Mouse (Mus musculus) CH12.LX (cell line): ENCODE measurements around the gene Akt2. TPM values are rescaled to one million over a fixed set of nuclear protein-coding genes. Genes with fewer than 3 reads are reported as not detected.
A peak's percentile ranks its signal among the peaks of the same experiment; 100 is the strongest.

Source experiments
- DNase-seq: peaks from one replicate; pipeline ENCODE4 v3.0.0-alpha.2; 2013; ENCODE audit errors: extremely low read depth
- H3K27ac ChIP-seq: 2 replicates; pipeline ENCODE4 v1.5.1; 2012; ENCODE audit warnings: low read depth, mild to moderate bottlenecking, control low read depth, moderate library complexity; ENCODE audit not compliant: insufficient read depth
- H3K27me3 ChIP-seq: replicated peaks from 2 replicates; pipeline ENCODE3; 2012; ENCODE audit warnings: inconsistent platforms
- H3K36me3 ChIP-seq, 2 experiments: replicated peaks in 1 of 2; 2 replicates each; pipeline versions ENCODE3 to v1.6.1; 2012; ENCODE audit warnings: inconsistent platforms in 1 of 2, low read length in 1 of 2, mild to moderate bottlenecking in 1 of 2, mixed read lengths in 1 of 2, moderate library complexity in 1 of 2; ENCODE audit not compliant: control insufficient read depth in 1 of 2, insufficient read depth in 1 of 2
- H3K4me1 ChIP-seq, 2 experiments: 2 replicates each; pipeline ENCODE4 v1.6.1; 2012; ENCODE audit warnings: inconsistent platforms in 1 of 2, moderate library complexity in 1 of 2; ENCODE audit not compliant: insufficient read depth in 2 of 2, control insufficient read depth in 1 of 2
- H3K4me2 ChIP-seq: 2 replicates; pipeline ENCODE4 v1.6.1; 2012; ENCODE audit warnings: low read depth, mild to moderate bottlenecking, control low read depth; ENCODE audit not compliant: poor library complexity, insufficient read depth, severe bottlenecking
- H3K4me3 ChIP-seq, 3 experiments: fragments of 150-350 bp in 1 of 3; sonication (generic) in 1 of 3; replicated peaks in 1 of 3; 2 replicates each; pipeline versions ENCODE3 to v1.5.1; 2011 to 2012; ENCODE audit warnings: low read depth in 2 of 3, low read length in 2 of 3, mild to moderate bottlenecking in 2 of 3, moderate library complexity in 2 of 3, control low read depth in 1 of 3, improper control_type of control experiment in 1 of 3, inconsistent platforms in 1 of 3, mixed read lengths in 1 of 3; ENCODE audit not compliant: poor library complexity in 1 of 3
- H3K79me2 ChIP-seq: replicated peaks from 2 replicates; pipeline ENCODE4 v1.6.1; 2012; ENCODE audit warnings: mild to moderate bottlenecking, moderate library complexity; ENCODE audit not compliant: control insufficient read depth, poor library complexity, insufficient read depth, severe bottlenecking; ENCODE audit errors: extremely low read depth
- H3K9ac ChIP-seq: 2 replicates; pipeline ENCODE4 v1.6.1; 2012; ENCODE audit warnings: low read depth, mild to moderate bottlenecking, control low read depth, moderate library complexity; ENCODE audit not compliant: insufficient read depth
- H3K9me3 ChIP-seq: replicated peaks from 2 replicates; pipeline ENCODE3; 2012; ENCODE audit warnings: low read length, inconsistent platforms, mixed read lengths
- BHLHE40 ChIP-seq: IDR thresholded peaks from 2 replicates; pipeline ENCODE4 v1.6.1; 2011; ENCODE audit warnings: mild to moderate bottlenecking, low read depth, low read length, improper control_type of control experiment
- CHD1 ChIP-seq: IDR thresholded peaks from 2 replicates; pipeline ENCODE4 v1.6.1; 2012; ENCODE audit warnings: low read depth, low read length, improper control_type of control experiment, inconsistent platforms
- CHD2 ChIP-seq: IDR thresholded peaks from 2 replicates; pipeline ENCODE4 v1.6.1; 2011; ENCODE audit warnings: low read length, improper control_type of control experiment
- CTCF ChIP-seq, 2 experiments: IDR thresholded peaks in 1 of 2; conservative IDR thresholded peaks in 1 of 2; 2 replicates each; pipeline ENCODE4 v1.5.1; 2011 to 2012; ENCODE audit warnings: low read depth in 2 of 2, low read length in 2 of 2, improper control_type of control experiment in 1 of 2, inconsistent platforms in 1 of 2, mild to moderate bottlenecking in 1 of 2, moderate library complexity in 1 of 2
- E2F4 ChIP-seq: IDR thresholded peaks from 2 replicates; pipeline ENCODE4 v1.6.1; 2011; ENCODE audit warnings: low read depth, low read length, improper control_type of control experiment; ENCODE audit not compliant: insufficient replicate concordance
- ELF1 ChIP-seq: IDR thresholded peaks from 2 replicates; pipeline ENCODE4 v1.6.1; 2014; ENCODE audit warnings: low read depth, mild to moderate bottlenecking, inconsistent platforms, low read length, improper control_type of control experiment
- ETS1 ChIP-seq: conservative IDR thresholded peaks from 2 replicates; pipeline ENCODE4 v1.6.1; 2012; ENCODE audit warnings: low read depth, mild to moderate bottlenecking, inconsistent platforms, low read length, improper control_type of control experiment, moderate library complexity
- HCFC1 ChIP-seq: IDR thresholded peaks from 2 replicates; pipeline ENCODE4 v1.6.1; 2012; ENCODE audit warnings: low read depth, mild to moderate bottlenecking, inconsistent platforms, low read length, improper control_type of control experiment
- IRF4 ChIP-seq: IDR thresholded peaks from 2 replicates; pipeline ENCODE4 v1.6.1; 2014; ENCODE audit warnings: low read depth, mild to moderate bottlenecking, inconsistent platforms, low read length, improper control_type of control experiment
- JUN ChIP-seq: IDR thresholded peaks from 2 replicates; pipeline ENCODE4 v1.6.1; 2011; ENCODE audit warnings: low read depth, mild to moderate bottlenecking, low read length, improper control_type of control experiment, moderate library complexity; ENCODE audit not compliant: insufficient read depth
- JUND ChIP-seq: conservative IDR thresholded peaks from 2 replicates; pipeline ENCODE4 v1.6.1; 2011; ENCODE audit warnings: low read depth, low read length, improper control_type of control experiment
- KAT2A ChIP-seq: IDR thresholded peaks from 2 replicates; pipeline ENCODE4 v1.6.1; 2012; ENCODE audit warnings: low read length, improper control_type of control experiment, inconsistent platforms; ENCODE audit not compliant: insufficient replicate concordance
- MAX ChIP-seq: IDR thresholded peaks from 2 replicates; pipeline ENCODE4 v1.6.1; 2011; ENCODE audit warnings: low read length, improper control_type of control experiment
- MAZ ChIP-seq: IDR thresholded peaks from 2 replicates; pipeline ENCODE4 v1.6.1; 2012; ENCODE audit warnings: low read depth, mild to moderate bottlenecking, inconsistent platforms, low read length, improper control_type of control experiment, moderate library complexity
- MEF2A ChIP-seq: IDR thresholded peaks from 2 replicates; pipeline ENCODE4 v1.6.1; 2014; ENCODE audit warnings: low read depth, mild to moderate bottlenecking, inconsistent platforms, low read length, improper control_type of control experiment, borderline replicate concordance
- MXI1 ChIP-seq: IDR thresholded peaks from 2 replicates; pipeline ENCODE4 v1.6.1; 2011; ENCODE audit warnings: mild to moderate bottlenecking, low read depth, low read length, improper control_type of control experiment
- MYC ChIP-seq: IDR thresholded peaks from 2 replicates; pipeline ENCODE4 v1.6.1; 2011; ENCODE audit warnings: low read depth, mild to moderate bottlenecking, improper control_type of control experiment, low read length
- NELFE ChIP-seq: IDR thresholded peaks from 2 replicates; pipeline ENCODE4 v1.6.1; 2011; ENCODE audit warnings: low read depth, low read length, improper control_type of control experiment
- NRF1 ChIP-seq: IDR thresholded peaks from 2 replicates; pipeline ENCODE4 v1.6.1; 2014; ENCODE audit warnings: low read depth, mild to moderate bottlenecking, inconsistent platforms, low read length, improper control_type of control experiment, moderate library complexity
- PAX5 ChIP-seq: IDR thresholded peaks from 2 replicates; pipeline ENCODE4 v1.6.1; 2012; ENCODE audit warnings: low read length, inconsistent platforms, mixed read lengths
- POLR2A ChIP-seq: IDR thresholded peaks from 2 replicates; pipeline ENCODE4 v1.6.1; 2011; ENCODE audit warnings: low read depth, mild to moderate bottlenecking, improper control_type of control experiment, low read length
- POLR2AphosphoS2 ChIP-seq: IDR thresholded peaks from 2 replicates; pipeline ENCODE4 v1.6.1; 2011; ENCODE audit warnings: low read depth, low read length, improper control_type of control experiment
- RAD21 ChIP-seq: IDR thresholded peaks from 2 replicates; pipeline ENCODE4 v1.6.1; 2011; ENCODE audit warnings: low read depth, mild to moderate bottlenecking, low read length, improper control_type of control experiment, moderate library complexity
- RCOR1 ChIP-seq: conservative IDR thresholded peaks from 2 replicates; pipeline ENCODE4 v1.6.1; 2012; ENCODE audit warnings: low read depth, mild to moderate bottlenecking, inconsistent platforms, low read length, improper control_type of control experiment
- SMC3 ChIP-seq: IDR thresholded peaks from 2 replicates; pipeline ENCODE4 v1.6.1; 2011; ENCODE audit warnings: low read depth, low read length, improper control_type of control experiment
- TBP ChIP-seq: conservative IDR thresholded peaks from 2 replicates; pipeline ENCODE4 v1.6.1; 2011; ENCODE audit warnings: low read depth, low read length, improper control_type of control experiment
- TCF12 ChIP-seq: IDR thresholded peaks from 2 replicates; pipeline ENCODE4 v1.6.1; 2014; ENCODE audit warnings: low read depth, mild to moderate bottlenecking, inconsistent platforms, low read length, improper control_type of control experiment
- UBTF ChIP-seq: IDR thresholded peaks from 2 replicates; pipeline ENCODE4 v1.6.1; 2012; ENCODE audit warnings: low read depth, mild to moderate bottlenecking, inconsistent platforms, low read length, improper control_type of control experiment, moderate library complexity
- USF1 ChIP-seq: IDR thresholded peaks from 2 replicates; pipeline ENCODE4 v1.6.1; 2014; ENCODE audit warnings: low read depth, mild to moderate bottlenecking, inconsistent platforms, low read length, improper control_type of control experiment
- USF2 ChIP-seq: conservative IDR thresholded peaks from 2 replicates; pipeline ENCODE4 v1.6.1; 2011; ENCODE audit warnings: low read depth, low read length, improper control_type of control experiment
- ZC3H11A ChIP-seq: IDR thresholded peaks from 2 replicates; pipeline ENCODE4 v1.6.1; 2012; ENCODE audit warnings: low read depth, mild to moderate bottlenecking, inconsistent platforms, low read length, improper control_type of control experiment
- ZNF384 ChIP-seq: IDR thresholded peaks from 2 replicates; pipeline ENCODE4 v1.6.1; 2012; ENCODE audit warnings: low read depth, low read length, improper control_type of control experiment, inconsistent platforms
- dilution Hi-C: fragments of 300-500 bp; cut with MboI; formaldehyde crosslinking; loops from 2 replicates; pipeline ENCODE4 v1.14.3; 2020; ENCODE audit warnings: low sequenced_read_pairs; ENCODE audit not compliant: extremely low pct_unique_long_range_greater_than_20kb, extremely low pct_ligation_motif_present
- in situ Hi-C: fragments of 300-500 bp; cut with MboI; formaldehyde crosslinking; loops from 3 replicates; pipeline ENCODE4 v1.14.3; 2019; ENCODE audit warnings: low sequenced_read_pairs, low pct_ligation_motif_present, low pct_unique_long_range_greater_than_20kb, mixed read lengths
- polyA plus RNA-seq: library from polyadenylated mRNA; unstranded; fragments of >175 nt; gene quantifications from 2 replicates; pipeline ENCODE4 v1.2.1, GENCODE M21; 2012; ENCODE audit warnings: low read depth; ENCODE audit not compliant: insufficient read length
- total RNA-seq, 2 experiments: library from RNA; depleted of rRNA; stranded (reverse); fragments of 300-350 nt in 1 of 2; fragments of >200 nt in 1 of 2; gene quantifications; 2 replicates each; pipeline ENCODE4 v1.2.3; 2012 to 2014

The Akt2 gene
- total and polyA plus RNA-seq, 3 experiments = 39.5 to 77.3 (median 40.3) TPM

- Histone ChIP-seq H3K79me2 (no peaks in the 10 kb centered on the region), H3K4me1 (peaks cover 8 to 18% of the 10 kb centered on the region in 2 experiments; a peak in 3 of 4 replicates), H3K4me2 (peak overlapping the region; percentile 95), H3K27ac (no peak overlapping the region), H3K36me3 (peaks cover 0 to 7% of the 10 kb centered on the region in 2 experiments), H3K9me3 (no peaks in the 10 kb centered on the region), H3K27me3 (no peaks in the 10 kb centered on the region), H3K4me3 (peak overlapping the region in 2 of 3 experiments; percentile 6 to 35), H3K9ac (peak overlapping the region; percentile 51; the same call in 1 of the 2 replicates)
- dilution Hi-C loops (no loop called here), in situ Hi-C loops (no loop called here)
- peak; percentile 51 for DNase-seq
- TF ChIP-seq JUN (no peak), IRF4 (no peak), MXI1 (0 out of 2 replicates have a peak, but pooled peaks have one; percentile 78), MAX (peak; percentile 94), NELFE (0 out of 2 replicates have a peak, but pooled peaks have one; percentile 27), MAZ (no peak), ELF1 (peak; percentile 67), ETS1 (0 out of 2 replicates have a peak, but pooled peaks have one; percentile 12), JUND (no peak), USF1 (no peak), RCOR1 (no peak), MEF2A (0 out of 2 replicates have a peak, but pooled peaks have one; percentile 8), ZNF384 (no peak), MYC (peak; percentile 95), BHLHE40 (peak; percentile 46; the same call in 1 of the 2 replicates), NRF1 (no peak)
Observed at GRCm38 (mm10) chr7:27685220-27685619, 93.9 kb downstream of the Akt2 start.

- no peaks in the 10 kb centered on the region for H3K79me2 ChIP-seq
- H3K36me3 ChIP-seq = peaks cover 0 to 7% of the 10 kb centered on the region in 2 experiments
- dilution Hi-C loops = no loop called here
- H3K4me3 ChIP-seq = peak overlapping the region in 1 of 3 experiments; percentile 35
- in situ Hi-C loops = no loop called here
- H3K9me3 ChIP-seq = no peaks in the 10 kb centered on the region
- peak overlapping the region; percentile 95 for H3K4me2 ChIP-seq
- H3K27ac ChIP-seq = no peak overlapping the region
- no peaks in the 10 kb centered on the region for H3K27me3 ChIP-seq
- H3K9ac ChIP-seq = peak overlapping the region; percentile 51; the same call in 1 of the 2 replicates
- H3K4me1 ChIP-seq = peaks cover 8 to 21% of the 10 kb centered on the region in 2 experiments; a peak in 3 of 4 replicates
- TF ChIP-seq MXI1 = no peak
- no peak for TF ChIP-seq RCOR1
- TF ChIP-seq ZC3H11A = no peak
- TF ChIP-seq POLR2AphosphoS2 = no peak
- no peak for TF ChIP-seq KAT2A
- no peak for TF ChIP-seq MYC
- no peak for TF ChIP-seq MEF2A
- no peak for TF ChIP-seq HCFC1
- TF ChIP-seq POLR2A = no peak
- no peak for TF ChIP-seq MAX
- peak; percentile 70 to 87 for TF ChIP-seq CTCF (conservative IDR thresholded peaks at IDR 0.05 in 1 of 2, IDR thresholded peaks at IDR 0.05 in 1 of 2; ENCODE audit: low read depth in 2 of 2, low read length in 2 of 2)
- TF ChIP-seq UBTF = no peak
- TF ChIP-seq TCF12 = no peak
- no peak for TF ChIP-seq E2F4
- TF ChIP-seq PAX5 = no peak
- no peak for TF ChIP-seq USF2
- peak; percentile 64 for TF ChIP-seq SMC3
- TF ChIP-seq JUN = no peak
- no peak for TF ChIP-seq MAZ
- TF ChIP-seq CHD2 = no peak
- TF ChIP-seq JUND = no peak
- TF ChIP-seq RAD21 = peak; percentile 85
- TF ChIP-seq TBP = 0 out of 2 replicates have a peak, but pooled peaks have one; percentile 69
- TF ChIP-seq CHD1 = no peak
- DNase-seq = peak; percentile 52
Observed at GRCm38 (mm10) chr7:27685681-27686080, 94.3 kb downstream of the Akt2 start.
